Mouse (Mus musculus): Measurements from ENCODE around the gene Fstl1. TPM values are rescaled to one million over a fixed set of nuclear protein-coding genes. Genes with fewer than 3 reads are reported as not detected.
A peak's percentile ranks its signal among the peaks of the same experiment; 100 is the strongest.

The Fstl1 gene
- polyA plus RNA-seq, 1 experiment from 2014 or later = 85.6 TPM

- Histone ChIP-seq H3K4me1 (peaks cover 23% of the 10 kb centered on the region), H3K27ac (no peak overlapping the region), H3K9me3 (no peaks in the 10 kb centered on the region), H3K4me2 (no peak overlapping the region), H3K36me3 (replicated peaks) (no peaks in the 10 kb centered on the region), H3K4me3 (no peak overlapping the region), H3K27me3 (replicated peaks) (no peaks in the 10 kb centered on the region), H3K9ac (no peak overlapping the region)
- no peak for ATAC-seq (replicated peaks)
- WGBS = 75% methylated on average over 6 of the region's 6 CpGs
Measured at GRCm38 (mm10) chr16:37809623-37809992, 32.9 kb downstream of the Fstl1 start.

- Histone ChIP-seq H3K9ac (0 out of 2 replicates have a peak overlapping the region, but pooled peaks have one; percentile 16), H3K9me3 (no peaks in the 10 kb centered on the region), H3K4me2 (no peak overlapping the region; the same call in 1 of the 2 replicates), H3K36me3 (replicated peaks) (no peaks in the 10 kb centered on the region), H3K4me3 (no peak overlapping the region), H3K4me1 (peaks cover 27% of the 10 kb centered on the region), H3K27me3 (replicated peaks) (no peaks in the 10 kb centered on the region), H3K27ac (peak overlapping the region; percentile 55)
- WGBS = 94% methylated on average over 8 of the region's 8 CpGs
- ATAC-seq (replicated peaks) = 0 out of 2 replicates have a peak, but pooled peaks have one; percentile 6
Measured at GRCm38 (mm10) chr16:37811874-37812273, 35.2 kb downstream of the Fstl1 start.

- peak overlapping the region; percentile 16; the same call in 1 of the 2 replicates for H3K9ac ChIP-seq
- H3K36me3 ChIP-seq (replicated peaks) = no peaks in the 10 kb centered on the region
- H3K27ac ChIP-seq = peak overlapping the region; percentile 55
- no peaks in the 10 kb centered on the region for H3K27me3 ChIP-seq (replicated peaks)
- no peaks in the 10 kb centered on the region for H3K9me3 ChIP-seq
- H3K4me3 ChIP-seq = no peak overlapping the region
- peak overlapping the region; percentile 15; the same call in 1 of the 2 replicates for H3K4me2 ChIP-seq
- H3K4me1 ChIP-seq = peaks cover 27% of the 10 kb centered on the region
- 45% methylated on average over 9 of the region's 9 CpGs for WGBS
- peak; percentile 87 for ATAC-seq (replicated peaks)
Measured at GRCm38 (mm10) chr16:37812474-37812886, 35.8 kb downstream of the Fstl1 start.

GRCm38 (mm10) chr16:37813691-37814382 lies 37.2 kb downstream of the Fstl1 start:
- ATAC-seq (replicated peaks) = peak; percentile 25
- H3K4me2 ChIP-seq = peak overlapping the region; percentile 32

GRCm38 (mm10) chr16:37814383-37814971 lies 37.8 kb downstream of the Fstl1 start:
- WGBS = 9% methylated on average over 7 of the region's 7 CpGs
- Histone ChIP-seq H3K27me3 (replicated peaks) (no peaks in the 10 kb centered on the region), H3K9ac (no peak overlapping the region), H3K9me3 (no peaks in the 10 kb centered on the region), H3K27ac (peak overlapping the region; percentile 74), H3K4me1 (peaks cover 27% of the 10 kb centered on the region), H3K36me3 (replicated peaks) (no peaks in the 10 kb centered on the region), H3K4me3 (no peak overlapping the region), H3K4me2 (peak overlapping the region; percentile 32)
- ATAC-seq (replicated peaks) = peak; percentile 94

More at GRCm38 (mm10) chr16:37813691-37814382, 37.2 kb downstream of the Fstl1 start:
- no peaks in the 10 kb centered on the region for H3K36me3 ChIP-seq (replicated peaks)
- peaks cover 27% of the 10 kb centered on the region for H3K4me1 ChIP-seq
- H3K27ac ChIP-seq = peak overlapping the region; percentile 63
- H3K9ac ChIP-seq = no peak overlapping the region
- 30% methylated on average over 5 of the region's 5 CpGs for WGBS
- no peaks in the 10 kb centered on the region for H3K9me3 ChIP-seq
- H3K27me3 ChIP-seq (replicated peaks) = no peaks in the 10 kb centered on the region
- H3K4me3 ChIP-seq = no peak overlapping the region

GRCm38 (mm10) chr16:37817986-37818385 lies 41.3 kb downstream of the Fstl1 start:
- H3K27ac ChIP-seq = no peak overlapping the region
- H3K4me1 ChIP-seq = peaks cover 13% of the 10 kb centered on the region
- 94% methylated on average over 4 of the region's 4 CpGs for WGBS
- no peaks in the 10 kb centered on the region for H3K36me3 ChIP-seq (replicated peaks)
- H3K4me3 ChIP-seq = no peak overlapping the region
- no peaks in the 10 kb centered on the region for H3K9me3 ChIP-seq
- no peaks in the 10 kb centered on the region for H3K27me3 ChIP-seq (replicated peaks)
- no peak for ATAC-seq (replicated peaks)
- no peak overlapping the region for H3K9ac ChIP-seq
- H3K4me2 ChIP-seq = no peak overlapping the region

- Histone ChIP-seq H3K9ac (no peak overlapping the region), H3K27me3 (replicated peaks) (no peaks in the 10 kb centered on the region), H3K36me3 (replicated peaks) (no peaks in the 10 kb centered on the region), H3K9me3 (no peaks in the 10 kb centered on the region), H3K4me2 (no peak overlapping the region), H3K27ac (no peak overlapping the region), H3K4me3 (no peak overlapping the region), H3K4me1 (no peaks in the 10 kb centered on the region)
- 83% methylated on average over 5 of the region's 5 CpGs for WGBS
- ATAC-seq (replicated peaks) = no peak
Measured at GRCm38 (mm10) chr16:37823949-37824348, 47.3 kb downstream of the Fstl1 start.

GRCm38 (mm10) chr16:37824778-37825505 lies 48.3 kb downstream of the Fstl1 start:
- no peaks in the 10 kb centered on the region for H3K27me3 ChIP-seq (replicated peaks)
- no peak overlapping the region for H3K27ac ChIP-seq
- no peak overlapping the region for H3K4me3 ChIP-seq
- H3K9ac ChIP-seq = no peak overlapping the region
- no peaks in the 10 kb centered on the region for H3K36me3 ChIP-seq (replicated peaks)
- WGBS = 97% methylated on average over 12 of the region's 12 CpGs
- no peaks in the 10 kb centered on the region for H3K4me1 ChIP-seq
- ATAC-seq (replicated peaks) = no peak
- no peaks in the 10 kb centered on the region for H3K9me3 ChIP-seq
- H3K4me2 ChIP-seq = no peak overlapping the region

- Histone ChIP-seq H3K36me3 (replicated peaks) (no peaks in the 10 kb centered on the region), H3K9ac (no peak overlapping the region), H3K4me1 (no peaks in the 10 kb centered on the region), H3K4me2 (no peak overlapping the region), H3K9me3 (no peaks in the 10 kb centered on the region), H3K27ac (no peak overlapping the region), H3K4me3 (no peak overlapping the region), H3K27me3 (replicated peaks) (no peaks in the 10 kb centered on the region)
- ATAC-seq (replicated peaks) = no peak
- WGBS = 95% methylated on average over 3 of the region's 3 CpGs
Measured at GRCm38 (mm10) chr16:37826286-37826685, 49.6 kb downstream of the Fstl1 start.

GRCm38 (mm10) chr16:37831041-37831440 lies 54.4 kb downstream of the Fstl1 start:
- Histone ChIP-seq H3K4me2 (no peak overlapping the region), H3K4me1 (no peaks in the 10 kb centered on the region), H3K36me3 (replicated peaks) (0 out of 2 replicates have a peak, but pooled peaks cover 2% of the 10 kb centered on the region), H3K27me3 (replicated peaks) (no peaks in the 10 kb centered on the region), H3K9ac (no peak overlapping the region), H3K4me3 (no peak overlapping the region), H3K9me3 (no peaks in the 10 kb centered on the region), H3K27ac (no peak overlapping the region)
- WGBS = 83% methylated on average over 7 of the region's 7 CpGs
- ATAC-seq (replicated peaks) = no peak

- Histone ChIP-seq H3K4me3 (no peak overlapping the region), H3K9ac (no peak overlapping the region), H3K36me3 (replicated peaks) (0 out of 2 replicates have a peak, but pooled peaks cover 2% of the 10 kb centered on the region), H3K27me3 (replicated peaks) (no peaks in the 10 kb centered on the region), H3K4me2 (no peak overlapping the region), H3K4me1 (no peaks in the 10 kb centered on the region), H3K27ac (no peak overlapping the region), H3K9me3 (no peaks in the 10 kb centered on the region)
- WGBS = 83% methylated on average over 3 of the region's 3 CpGs
- ATAC-seq (replicated peaks) = no peak
Measured at GRCm38 (mm10) chr16:37837571-37837970, 60.9 kb downstream of the Fstl1 start.

GRCm38 (mm10) chr16:37842439-37842838 lies 65.8 kb downstream of the Fstl1 start:
- no peaks in the 10 kb centered on the region for H3K36me3 ChIP-seq (replicated peaks)
- WGBS = 85% methylated on average over 2 of the region's 2 CpGs
- H3K4me3 ChIP-seq = no peak overlapping the region
- no peaks in the 10 kb centered on the region for H3K9me3 ChIP-seq
- no peak overlapping the region for H3K27ac ChIP-seq
- no peaks in the 10 kb centered on the region for H3K4me1 ChIP-seq
- no peak for ATAC-seq (replicated peaks)
- no peak overlapping the region for H3K9ac ChIP-seq
- no peak overlapping the region for H3K4me2 ChIP-seq
- H3K27me3 ChIP-seq (replicated peaks) = no peaks in the 10 kb centered on the region
